Mouse (Mus musculus) forebrain, embryonic 11.5 days (tissue): ENCODE results near the gene Slc6a9. TPM values are rescaled to one million over a fixed set of nuclear protein-coding genes. Genes with fewer than 3 reads are reported as not detected.

Source experiments
- ATAC-seq: fragments of 200-750 bp; cut with Nextera tagmentation; replicated peaks from 2 replicates; pipeline ENCODE4 v1.8.0; 2017; ENCODE audit warnings: moderate TSS enrichment; ENCODE audit not compliant: low FRiP score
- DNase-seq: peaks from one replicate; pipeline ENCODE4 v3.0.0-alpha.2; 2017; ENCODE audit warnings: low spot score
- H3K27ac ChIP-seq: fragments of 300-500 bp; sonication (generic); 2 replicates; pipeline ENCODE4 v1.5.1; 2014; ENCODE audit warnings: low read depth, low read length
- H3K27me3 ChIP-seq: fragments of 300-500 bp; sonication (generic); 2 replicates; pipeline ENCODE4 v1.6.1; 2014; ENCODE audit warnings: mild to moderate bottlenecking, low read length, mixed read lengths; ENCODE audit not compliant: control insufficient read depth, insufficient read depth
- H3K36me3 ChIP-seq: fragments of 300-500 bp; sonication (generic); 2 replicates; pipeline ENCODE4 v1.6.1; 2014; ENCODE audit warnings: mild to moderate bottlenecking, low read length, moderate library complexity, mixed read lengths; ENCODE audit not compliant: control insufficient read depth, insufficient read depth
- H3K4me1 ChIP-seq: fragments of 300-500 bp; sonication (generic); replicated peaks from 2 replicates; pipeline ENCODE4 v1.6.1; 2014; ENCODE audit warnings: low read length, mixed read lengths; ENCODE audit not compliant: control insufficient read depth, insufficient read depth
- H3K4me2 ChIP-seq: fragments of 300-500 bp; sonication (generic); 2 replicates; pipeline ENCODE4 v1.6.1; 2014; ENCODE audit warnings: low read depth, mild to moderate bottlenecking, low read length, moderate library complexity, mixed read lengths; ENCODE audit not compliant: severe bottlenecking
- H3K4me3 ChIP-seq: fragments of 300-500 bp; sonication (generic); 2 replicates; pipeline ENCODE4 v1.5.1; 2014; ENCODE audit warnings: low read depth, low read length
- H3K9ac ChIP-seq: fragments of 300-500 bp; sonication (generic); 2 replicates; pipeline ENCODE4 v1.6.1; 2014; ENCODE audit warnings: low read length
- H3K9me3 ChIP-seq: fragments of 300-500 bp; sonication (generic); 2 replicates; pipeline ENCODE4 v1.6.1; 2016; ENCODE audit warnings: low read length, mixed read lengths; ENCODE audit not compliant: control insufficient read depth
- WGBS: fragments of 180-500 bp; shearing (Covaris S2); extraction: QIAGEN DNeasy Blood & Tissue Kit; methylation state at CpG from one replicate; pipeline ENCODE4 v1.1.7; 2014; 5-methylcytosine and 5-hydroxymethylcytosine counted together
- polyA plus RNA-seq: library from polyadenylated mRNA; unstranded; fragments of >200 nt; fragmentation: Nextera tagmentation; extraction: Ambion mirVana; gene quantifications from 2 replicates; pipeline ENCODE4 v1.2.1, GENCODE M21; 2014

Gene Slc6a9
- polyA plus RNA-seq, 1 experiment from 2014 or later: 8.1 TPM

GRCm38 (mm10) chr4:117896031-117896430, 61.7 kb downstream of the Slc6a9 start:
- H3K36me3 ChIP-seq: peaks cover 7% of the 10 kb centered on the region; the same call in 1 of the 2 replicates
- 92% methylated on average over 6 of the region's 6 CpGs for WGBS

GRCm38 (mm10) chr4:117898111-117898510, 63.8 kb downstream of the Slc6a9 start:
- 89% methylated on average over 3 of the region's 3 CpGs for WGBS
- Histone ChIP-seq H3K4me1 (no peaks in the 10 kb centered on the region), H3K9ac (no peak overlapping the region)

More at GRCm38 (mm10) chr4:117896031-117896430, 61.7 kb downstream of the Slc6a9 start:
- ATAC-seq (no peak), DNase-seq (no peak)
- Histone ChIP-seq H3K4me1 (peaks cover 8% of the 10 kb centered on the region), H3K4me3 (no peak overlapping the region), H3K9ac (no peak overlapping the region), H3K9me3 (no peaks in the 10 kb centered on the region), H3K27ac (no peak overlapping the region), H3K27me3 (no peaks in the 10 kb centered on the region), H3K4me2 (no peak overlapping the region)

DNA sequence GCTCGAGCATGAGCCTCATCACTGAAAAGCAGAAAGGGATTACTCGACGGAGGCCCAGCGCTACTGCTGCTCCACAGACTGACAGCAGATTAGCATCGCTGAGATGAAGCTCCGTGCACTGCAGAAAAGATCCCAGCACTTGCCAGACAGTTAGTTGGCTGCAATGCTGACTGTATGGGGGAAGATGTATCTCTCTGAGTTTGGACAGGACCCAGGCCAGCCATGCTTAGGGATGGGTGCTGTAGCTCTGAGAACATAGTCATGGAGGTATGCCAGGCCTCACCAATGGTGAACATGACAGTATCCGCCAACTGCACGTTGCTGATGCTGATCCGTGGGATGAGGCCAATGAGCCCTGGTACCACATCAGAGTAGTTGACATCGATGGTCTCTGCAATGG, 69.8 kb downstream of the Slc6a9 start:
- no peak overlapping the region for H3K4me2 ChIP-seq
- no peaks in the 10 kb centered on the region for H3K27me3 ChIP-seq
- no peak overlapping the region for H3K27ac ChIP-seq
- DNase-seq: no peak
- no peak overlapping the region for H3K9ac ChIP-seq
- H3K4me3 ChIP-seq: no peak overlapping the region
- WGBS: 91% methylated on average over 10 of the region's 10 CpGs
- H3K4me1 ChIP-seq: peaks cover 3% of the 10 kb centered on the region; the same call in 1 of the 2 replicates
- ATAC-seq: no peak
- H3K36me3 ChIP-seq: peaks cover 23% of the 10 kb centered on the region
- H3K9me3 ChIP-seq: no peaks in the 10 kb centered on the region

More at GRCm38 (mm10) chr4:117898111-117898510, 63.8 kb downstream of the Slc6a9 start:
- H3K36me3 ChIP-seq: peaks cover 11% of the 10 kb centered on the region
- no peak overlapping the region for H3K4me3 ChIP-seq
- no peak for DNase-seq
- no peaks in the 10 kb centered on the region for H3K27me3 ChIP-seq
- H3K4me2 ChIP-seq: no peak overlapping the region
- H3K27ac ChIP-seq: no peak overlapping the region
- no peaks in the 10 kb centered on the region for H3K9me3 ChIP-seq
- ATAC-seq: no peak

DNA sequence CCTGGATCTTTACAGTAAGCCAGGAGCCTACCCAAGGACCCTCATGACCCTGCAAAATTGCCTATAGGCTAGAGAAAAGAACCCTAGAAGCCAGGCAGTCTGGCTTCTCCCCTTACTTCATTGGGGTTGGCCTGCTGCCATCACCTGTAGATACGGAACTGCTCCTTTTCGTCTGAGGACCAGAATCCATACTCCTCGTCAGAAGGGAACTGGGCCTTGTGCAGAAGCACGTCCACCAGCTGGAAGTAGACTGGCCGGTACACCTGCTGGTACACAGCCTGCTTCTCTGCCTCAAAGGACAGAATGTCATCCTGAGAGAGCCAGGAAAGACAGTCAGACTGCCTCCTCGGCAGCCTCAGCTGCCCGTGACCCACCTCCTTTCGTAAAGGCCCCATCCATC, 70.5 kb downstream of the Slc6a9 start:
- DNase-seq (no peak), ATAC-seq (no peak)
- no peaks in the 10 kb centered on the region for H3K9me3 ChIP-seq
- no peak overlapping the region for H3K4me2 ChIP-seq
- H3K9ac ChIP-seq: no peak overlapping the region
- no peak overlapping the region for H3K27ac ChIP-seq
- H3K36me3 ChIP-seq: peaks cover 23% of the 10 kb centered on the region
- no peaks in the 10 kb centered on the region for H3K27me3 ChIP-seq
- WGBS: 96% methylated on average over 8 of the region's 8 CpGs
- no peak overlapping the region for H3K4me3 ChIP-seq
- H3K4me1 ChIP-seq: peaks cover 3% of the 10 kb centered on the region; the same call in 1 of the 2 replicates

GRCm38 (mm10) chr4:117906196-117906595, 71.9 kb downstream of the Slc6a9 start:
- Histone ChIP-seq H3K27ac (no peak overlapping the region), H3K4me1 (peaks cover 3% of the 10 kb centered on the region; the same call in 1 of the 2 replicates), H3K9me3 (no peaks in the 10 kb centered on the region), H3K4me2 (no peak overlapping the region), H3K9ac (no peak overlapping the region), H3K27me3 (no peaks in the 10 kb centered on the region), H3K36me3 (peaks cover 16% of the 10 kb centered on the region), H3K4me3 (no peak overlapping the region)
- ATAC-seq (no peak), DNase-seq (no peak)
- WGBS: 91% methylated on average over 3 of the region's 3 CpGs

DNA sequence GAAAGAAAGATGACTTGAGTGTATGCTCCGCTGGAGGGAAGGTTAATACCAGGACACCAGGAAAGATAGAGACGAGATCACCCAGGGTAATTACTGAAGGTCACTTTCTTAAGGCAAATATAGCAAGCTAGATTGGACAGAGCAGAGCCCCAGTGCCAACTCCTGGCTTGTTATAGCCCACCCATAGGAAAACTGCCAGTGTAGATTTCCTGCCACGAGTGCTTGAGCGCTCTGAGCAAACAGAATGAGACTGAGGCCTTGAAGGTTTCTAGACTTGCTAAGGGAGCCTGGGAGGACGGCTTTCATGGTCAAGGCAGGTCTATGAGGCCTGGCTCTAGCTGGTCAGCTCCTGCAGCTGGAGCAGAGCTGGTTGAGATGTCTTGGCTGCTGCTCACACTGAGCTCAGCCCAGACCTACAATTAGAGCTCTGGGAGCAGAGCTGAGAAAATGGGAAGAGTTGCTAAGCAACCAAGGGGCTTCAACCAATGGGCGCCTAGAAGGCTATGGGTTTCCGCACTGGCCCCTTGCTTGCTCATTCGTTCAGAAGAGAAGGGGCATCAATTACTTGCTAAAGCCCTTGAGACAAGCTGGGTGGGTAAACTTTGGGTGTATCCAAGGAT, 74.6 kb downstream of the Slc6a9 start:
- no peaks in the 10 kb centered on the region for H3K27me3 ChIP-seq
- peak overlapping the region; percentile 21; the same call in 1 of the 2 replicates for H3K4me2 ChIP-seq
- H3K4me3 ChIP-seq: no peak overlapping the region
- peak; percentile 83 for ATAC-seq
- peaks cover 4% of the 10 kb centered on the region; the same call in 1 of the 2 replicates for H3K36me3 ChIP-seq
- H3K9ac ChIP-seq: 0 out of 2 replicates have a peak overlapping the region, but pooled peaks have one; percentile 20
- H3K27ac ChIP-seq: peak overlapping the region; percentile 65
- H3K4me1 ChIP-seq: peaks cover 8% of the 10 kb centered on the region; the same call in 1 of the 2 replicates
- no peaks in the 10 kb centered on the region for H3K9me3 ChIP-seq
- DNase-seq: no peak
- 69% methylated on average over 8 of the region's 8 CpGs for WGBS

- H3K27ac ChIP-seq: no peak overlapping the region
- no peaks in the 10 kb centered on the region; the same call in 1 of the 2 replicates for H3K36me3 ChIP-seq
These were observed 77.8 kb downstream of the Slc6a9 start for GRCm38 (mm10) chr4:117912131-117912561.

DNA sequence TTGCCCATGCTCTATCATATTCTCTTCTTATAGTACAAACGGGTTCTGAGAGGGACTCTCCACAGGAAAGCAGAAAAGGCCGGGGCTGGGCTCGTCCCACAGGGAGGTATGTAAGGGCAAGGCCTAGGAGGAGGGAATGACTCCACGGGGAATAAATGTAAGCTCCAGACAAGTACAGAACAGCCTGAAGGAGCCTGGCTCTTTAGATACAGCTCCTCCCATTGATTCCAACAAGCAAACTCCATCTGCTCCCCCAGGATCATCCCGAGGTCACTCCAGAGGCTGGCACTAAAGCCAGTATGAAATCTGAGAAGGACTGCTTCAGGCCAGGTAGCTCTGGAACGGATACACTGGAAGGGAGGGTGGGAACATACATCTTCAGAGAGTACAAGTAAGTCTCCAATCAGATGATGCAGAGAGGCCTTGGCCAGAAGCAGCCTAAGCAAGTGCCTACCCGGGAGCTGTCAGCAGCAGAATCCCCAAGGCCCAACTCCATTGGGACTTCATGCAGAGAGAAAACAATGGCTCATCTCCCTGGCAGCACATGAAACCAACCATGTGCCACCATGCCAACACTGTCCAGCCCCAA, 78.5 kb downstream of the Slc6a9 start:
- 76% methylated on average over 7 of the region's 7 CpGs for whole genome bisulfite sequencing
- Histone ChIP-seq H3K9ac (no peak overlapping the region), H3K36me3 (no peaks in the 10 kb centered on the region; the same call in 1 of the 2 replicates), H3K4me2 (no peak overlapping the region), H3K27ac (no peak overlapping the region), H3K27me3 (no peaks in the 10 kb centered on the region), H3K9me3 (no peaks in the 10 kb centered on the region), H3K4me3 (no peak overlapping the region), H3K4me1 (peaks cover 10% of the 10 kb centered on the region)
- no peak for ATAC-seq
- DNase-seq: no peak

More at GRCm38 (mm10) chr4:117912131-117912561, 77.8 kb downstream of the Slc6a9 start:
- no peaks in the 10 kb centered on the region for H3K27me3 ChIP-seq
- DNase-seq (no peak), ATAC-seq (no peak)
- no peaks in the 10 kb centered on the region for H3K9me3 ChIP-seq
- H3K9ac ChIP-seq: no peak overlapping the region
- H3K4me3 ChIP-seq: no peak overlapping the region
- H3K4me1 ChIP-seq: peaks cover 10% of the 10 kb centered on the region
- 95% methylated on average over 13 of the region's 13 CpGs for WGBS
- no peak overlapping the region for H3K4me2 ChIP-seq
